Mouse (Mus musculus): ENCODE data around the gene Mgst3. TPM values are rescaled to one million over a fixed set of nuclear protein-coding genes. Genes with fewer than 3 reads are reported as not detected.

Gene Mgst3
- polyA plus RNA-seq (2016; fragmentation: Nextera tagmentation; extraction: Ambion mirVana), result 47.3 and 48.8 TPM in 2 replicates

- no peaks in the 10 kb centered on the region for H3K36me3 ChIP-seq
- H3K27ac ChIP-seq (replicated peaks), result peak within 1 kb of the TSS; percentile 83
- ATAC-seq (ENCODE audit: low FRiP score, low read depth), result peak; percentile 93
- peak within 1 kb of the TSS; percentile 74 for H3K9ac ChIP-seq (replicated peaks)
- under 1% methylated on average over 45 of the region's 45 CpGs for WGBS
- H3K27me3 ChIP-seq, result peaks cover 20% of the 10 kb centered on the region
- no peaks in the 10 kb centered on the region for H3K9me3 ChIP-seq
- H3K4me3 ChIP-seq, result peak within 1 kb of the TSS; percentile 72
- peak within 1 kb of the TSS; percentile 76 for H3K4me2 ChIP-seq (replicated peaks)
- peaks cover 9% of the 10 kb centered on the region for H3K4me1 ChIP-seq
Measured at GRCm38 (mm10) chr1:167393683-167394492, at the start of gene Mgst3. Mgst3 (minus strand) TSS chr1:167393841.

GRCm38 (mm10) chr1:167438231-167438885 is 44.7 kb upstream of the Mgst3 start:
- Histone ChIP-seq H3K9me3 (no peaks in the 10 kb centered on the region), H3K27me3 (no peaks in the 10 kb centered on the region), H3K4me2 (replicated peaks) (no peak overlapping the region), H3K27ac (replicated peaks) (no peak overlapping the region), H3K4me3 (no peak overlapping the region), H3K36me3 (no peaks in the 10 kb centered on the region), H3K4me1 (no peaks in the 10 kb centered on the region), H3K9ac (replicated peaks) (no peak overlapping the region)
- 65% methylated on average over 9 of the region's 9 CpGs for WGBS
- ATAC-seq (ENCODE audit: low FRiP score, low read depth), result no peak

GRCm38 (mm10) chr1:167437091-167437490 is 43.5 kb upstream of the Mgst3 start:
- Histone ChIP-seq H3K27ac (replicated peaks) (no peak overlapping the region), H3K36me3 (no peaks in the 10 kb centered on the region), H3K4me2 (replicated peaks) (no peak overlapping the region), H3K9ac (replicated peaks) (no peak overlapping the region), H3K4me3 (no peak overlapping the region), H3K9me3 (no peaks in the 10 kb centered on the region), H3K27me3 (no peaks in the 10 kb centered on the region), H3K4me1 (no peaks in the 10 kb centered on the region)
- ATAC-seq (ENCODE audit: low FRiP score, low read depth), result no peak
- WGBS, result 85% methylated on average over 7 of the region's 7 CpGs

- Histone ChIP-seq H3K4me2 (replicated peaks) (no peak overlapping the region), H3K4me1 (no peaks in the 10 kb centered on the region)
- whole genome bisulfite sequencing, result 93% methylated on average over 7 of the region's 7 CpGs
Measured at GRCm38 (mm10) chr1:167436186-167436975, 42.7 kb upstream of the Mgst3 start.

GRCm38 (mm10) chr1:167434931-167435330 is 41.3 kb upstream of the Mgst3 start:
- Histone ChIP-seq H3K4me1 (no peaks in the 10 kb centered on the region), H3K9me3 (no peaks in the 10 kb centered on the region)

More at GRCm38 (mm10) chr1:167436186-167436975, 42.7 kb upstream of the Mgst3 start:
- Histone ChIP-seq H3K9ac (replicated peaks) (no peak overlapping the region), H3K27me3 (no peaks in the 10 kb centered on the region), H3K27ac (replicated peaks) (no peak overlapping the region), H3K9me3 (no peaks in the 10 kb centered on the region), H3K4me3 (no peak overlapping the region), H3K36me3 (no peaks in the 10 kb centered on the region)
- ATAC-seq (ENCODE audit: low FRiP score, low read depth), result no peak

GRCm38 (mm10) chr1:167430976-167431676 is 37.5 kb upstream of the Mgst3 start:
- Histone ChIP-seq H3K9me3 (no peaks in the 10 kb centered on the region), H3K9ac (replicated peaks) (no peak overlapping the region), H3K4me2 (replicated peaks) (no peak overlapping the region), H3K4me3 (no peak overlapping the region), H3K27ac (replicated peaks) (no peak overlapping the region), H3K27me3 (no peaks in the 10 kb centered on the region), H3K4me1 (no peaks in the 10 kb centered on the region), H3K36me3 (no peaks in the 10 kb centered on the region)
- no peak for ATAC-seq (ENCODE audit: low FRiP score, low read depth)
- WGBS, result 73% methylated on average over 9 of the region's 9 CpGs

More at GRCm38 (mm10) chr1:167434931-167435330, 41.3 kb upstream of the Mgst3 start:
- Histone ChIP-seq H3K36me3 (no peaks in the 10 kb centered on the region), H3K27ac (replicated peaks) (no peak overlapping the region), H3K4me3 (no peak overlapping the region), H3K9ac (replicated peaks) (no peak overlapping the region), H3K27me3 (no peaks in the 10 kb centered on the region), H3K4me2 (replicated peaks) (no peak overlapping the region)
- 84% methylated on average over 4 of the region's 4 CpGs for WGBS
- ATAC-seq (ENCODE audit: low FRiP score, low read depth), result no peak

- H3K4me3 ChIP-seq, result no peak overlapping the region
- WGBS, result 81% methylated on average over 7 of the region's 7 CpGs
- H3K9ac ChIP-seq (replicated peaks), result no peak overlapping the region
- no peaks in the 10 kb centered on the region for H3K4me1 ChIP-seq
- H3K27ac ChIP-seq (replicated peaks), result no peak overlapping the region
- no peak for ATAC-seq (ENCODE audit: low FRiP score, low read depth)
- H3K36me3 ChIP-seq, result no peaks in the 10 kb centered on the region
- H3K9me3 ChIP-seq, result no peaks in the 10 kb centered on the region
- no peaks in the 10 kb centered on the region for H3K27me3 ChIP-seq
- no peak overlapping the region for H3K4me2 ChIP-seq (replicated peaks)
Measured at GRCm38 (mm10) chr1:167426681-167427080, 33.0 kb upstream of the Mgst3 start.

GRCm38 (mm10) chr1:167425572-167425971 is 31.9 kb upstream of the Mgst3 start:
- whole genome bisulfite sequencing, result 86% methylated on average over 5 of the region's 5 CpGs

GRCm38 (mm10) chr1:167422501-167423240 is 29.0 kb upstream of the Mgst3 start:
- no peaks in the 10 kb centered on the region for H3K36me3 ChIP-seq
- H3K27me3 ChIP-seq, result no peaks in the 10 kb centered on the region
- no peak overlapping the region for H3K9ac ChIP-seq (replicated peaks)
- H3K4me2 ChIP-seq (replicated peaks), result no peak overlapping the region
- no peaks in the 10 kb centered on the region for H3K9me3 ChIP-seq
- H3K27ac ChIP-seq (replicated peaks), result no peak overlapping the region
- 78% methylated on average over 11 of the region's 11 CpGs for WGBS
- H3K4me1 ChIP-seq, result no peaks in the 10 kb centered on the region
- H3K4me3 ChIP-seq, result no peak overlapping the region
- ATAC-seq (ENCODE audit: low FRiP score, low read depth), result no peak

More at GRCm38 (mm10) chr1:167425572-167425971, 31.9 kb upstream of the Mgst3 start:
- Histone ChIP-seq H3K27me3 (no peaks in the 10 kb centered on the region), H3K27ac (replicated peaks) (no peak overlapping the region), H3K4me1 (no peaks in the 10 kb centered on the region), H3K4me2 (replicated peaks) (no peak overlapping the region), H3K9ac (replicated peaks) (no peak overlapping the region), H3K9me3 (no peaks in the 10 kb centered on the region), H3K4me3 (no peak overlapping the region), H3K36me3 (no peaks in the 10 kb centered on the region)
- ATAC-seq (ENCODE audit: low FRiP score, low read depth), result no peak

GRCm38 (mm10) chr1:167414846-167415245 is 21.2 kb upstream of the Mgst3 start:
- Histone ChIP-seq H3K27me3 (no peaks in the 10 kb centered on the region), H3K4me2 (replicated peaks) (no peak overlapping the region), H3K27ac (replicated peaks) (no peak overlapping the region), H3K4me1 (no peaks in the 10 kb centered on the region), H3K9me3 (no peaks in the 10 kb centered on the region), H3K9ac (replicated peaks) (no peak overlapping the region), H3K4me3 (no peak overlapping the region), H3K36me3 (no peaks in the 10 kb centered on the region)
- WGBS, result 5% methylated on average over 7 of the region's 7 CpGs
- no peak for ATAC-seq (ENCODE audit: low FRiP score, low read depth)
